ENCODE assay signal across 15 mouse cellular contexts in the genomic region with DNA sequence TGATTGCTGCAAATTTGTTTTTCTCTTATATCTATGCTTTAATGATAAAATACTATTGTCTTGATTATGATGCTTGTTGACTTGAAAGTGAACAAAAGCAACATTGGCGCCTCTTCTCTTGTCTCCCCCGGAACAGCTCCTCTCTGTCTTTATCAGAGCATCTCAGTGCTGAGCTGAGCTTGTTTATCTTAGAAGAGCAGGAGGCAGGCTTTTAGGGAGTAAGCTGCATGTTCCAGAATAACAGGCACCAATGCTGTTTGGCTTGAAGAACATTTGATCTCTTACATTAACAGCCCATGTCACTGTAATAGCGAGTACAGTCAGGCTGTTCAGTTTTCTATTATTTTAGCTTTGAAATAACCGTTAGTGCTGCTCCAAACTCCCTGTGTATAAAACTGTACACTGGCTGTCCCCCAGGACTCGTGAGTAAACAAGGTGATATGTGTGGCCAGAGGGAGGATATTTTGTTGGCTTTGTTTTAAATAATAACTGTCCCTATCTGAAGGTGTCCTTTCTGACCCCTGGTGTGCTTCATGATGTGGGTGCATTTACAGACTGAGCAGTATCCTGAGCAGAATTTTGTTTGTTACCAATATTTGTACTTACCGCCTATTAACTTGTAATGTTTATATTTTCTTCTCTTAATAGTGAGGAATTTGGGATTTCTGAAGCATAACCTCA.
DNase-seq lines count a peak whose midpoint lies in the region; ATAC-seq and TF ChIP-seq lines count a peak whose summit lies in the region.
"Had no signal": no experiment of that assay in that cellular context is flagged by ENCODE, and none has a peak within 500 bp of the region (broad histone marks: within the 10 kb centered on the region; RNA-seq: fewer than 3 reads in every experiment).

No protein-coding gene starts in this region.

- ATAC-seq in hindbrain, embryonic 13.5 days (ENCODE audit: low FRiP score) = no peak
- no peak for ATAC-seq in hindbrain, embryonic 16.5 days
- peak; percentile 98 for ATAC-seq in liver, embryonic 11.5 days (replicated peaks; ENCODE audit: low FRiP score)
- no peak for ATAC-seq in kidney, embryonic 16.5 days (ENCODE audit: low FRiP score, low TSS enrichment)
- ATAC-seq: midbrain, embryonic 15.5 days had no signal

- 61% methylated on average over 6 of the region's 6 CpGs for WGBS in hindbrain, embryonic 13.5 days
- 65% methylated on average over 6 of the region's 6 CpGs for WGBS in hindbrain, embryonic 16.5 days
- WGBS in liver, embryonic 11.5 days = 31% methylated on average over 6 of the region's 6 CpGs
- 35% methylated on average over 6 of the region's 6 CpGs for WGBS in kidney, embryonic 16.5 days

- TF ChIP-seq POLR2A in MEL (IDR thresholded peaks at IDR 0.05; ENCODE audit: control insufficient read depth in 1 of 2, insufficient read depth in 1 of 2, low read depth in 1 of 2, low read length in 2 of 2, poor library complexity in 1 of 2) = no peak
- TF ChIP-seq POLR2A in brain, embryonic 14.5 days (IDR thresholded peaks at IDR 0.05; ENCODE audit: borderline replicate concordance, extremely low read depth, insufficient read depth, insufficient read length, poor library complexity, severe bottlenecking) = no peak

- 0 out of 2 replicates have a peak overlapping the region, but pooled peaks have one; percentile 13 for H3K9ac ChIP-seq in hindbrain, embryonic 13.5 days
- no peak overlapping the region for H3K9ac ChIP-seq in hindbrain, embryonic 16.5 days (ENCODE audit: low read depth, low read length)
- peak overlapping the region; percentile 59 for H3K9ac ChIP-seq in MEL (ENCODE audit: control insufficient read depth, low read depth, low read length, poor library complexity, severe bottlenecking)
- H3K9ac ChIP-seq in liver, embryonic 11.5 days (ENCODE audit: low read depth, low read length) = peak overlapping the region; percentile 62
- no peak overlapping the region for H3K9ac ChIP-seq in kidney, embryonic 16.5 days (replicated peaks; ENCODE audit: low read length)
- H3K9ac ChIP-seq: embryonic facial prominence, embryonic 12.5 days; lung, embryonic 15.5 days; midbrain, embryonic 15.5 days had no signal

- peak overlapping the region; percentile 66; the same call in 1 of the 2 replicates for H3K27ac ChIP-seq in hindbrain, embryonic 13.5 days
- H3K27ac ChIP-seq in hindbrain, embryonic 16.5 days (ENCODE audit: low read depth, low read length) = no peak overlapping the region
- peak overlapping the region; percentile 96 for H3K27ac ChIP-seq in MEL (ENCODE audit: control insufficient read depth, low read depth, low read length)
- peak overlapping the region; percentile 94 for H3K27ac ChIP-seq in liver, embryonic 11.5 days (ENCODE audit: low read depth, low read length)
- H3K27ac ChIP-seq in kidney, embryonic 16.5 days (ENCODE audit: low read length) = no peak overlapping the region
- H3K27ac ChIP-seq: embryonic facial prominence, embryonic 12.5 days; lung, embryonic 15.5 days had no signal

- H3K36me3 ChIP-seq in hindbrain, embryonic 13.5 days = no peaks in the 10 kb centered on the region
- H3K36me3 ChIP-seq in hindbrain, embryonic 16.5 days (ENCODE audit: control insufficient read depth, insufficient read depth, low read length) = no peaks in the 10 kb centered on the region
- H3K36me3 ChIP-seq in MEL (ENCODE audit: control insufficient read depth in 1 of 2, insufficient read depth in 2 of 2, low read length in 2 of 2) = peaks cover 0 to 34% of the 10 kb centered on the region in 2 experiments; a peak in 2 of 4 replicates
- no peaks in the 10 kb centered on the region for H3K36me3 ChIP-seq in liver, embryonic 11.5 days (ENCODE audit: control insufficient read depth, insufficient read depth, low read length)
- H3K36me3 ChIP-seq in kidney, embryonic 16.5 days (ENCODE audit: insufficient read depth, low read length) = no peaks in the 10 kb centered on the region
- H3K36me3 ChIP-seq: embryonic facial prominence, embryonic 12.5 days; lung, embryonic 15.5 days; midbrain, embryonic 15.5 days had no signal

- peaks cover 41% of the 10 kb centered on the region for H3K4me1 ChIP-seq in hindbrain, embryonic 13.5 days (replicated peaks)
- peaks cover 20% of the 10 kb centered on the region for H3K4me1 ChIP-seq in hindbrain, embryonic 16.5 days (ENCODE audit: control insufficient read depth, insufficient read depth, low read depth, low read length)
- peaks cover 14 to 36% of the 10 kb centered on the region in 2 experiments for H3K4me1 ChIP-seq in MEL (ENCODE audit: control insufficient read depth in 1 of 2, insufficient read depth in 2 of 2, low read length in 2 of 2)
- peaks cover 28% of the 10 kb centered on the region for H3K4me1 ChIP-seq in liver, embryonic 11.5 days (replicated peaks; ENCODE audit: control insufficient read depth, insufficient read depth, low read length)
- H3K4me1 ChIP-seq in kidney, embryonic 16.5 days (ENCODE audit: insufficient read depth, low read length) = 0 out of 2 replicates have a peak, but pooled peaks cover 4% of the 10 kb centered on the region

- no peak overlapping the region for H3K4me2 ChIP-seq in hindbrain, embryonic 13.5 days
- H3K4me2 ChIP-seq in hindbrain, embryonic 16.5 days (ENCODE audit: low read length) = no peak overlapping the region
- peak overlapping the region; percentile 64 for H3K4me2 ChIP-seq in liver, embryonic 11.5 days
- no peak overlapping the region for H3K4me2 ChIP-seq in kidney, embryonic 16.5 days (replicated peaks; ENCODE audit: low read depth, low read length)
- H3K4me2 ChIP-seq: embryonic facial prominence, embryonic 12.5 days; lung, embryonic 15.5 days; midbrain, embryonic 15.5 days had no signal

- peaks cover 4% of the 10 kb centered on the region; the same call in 1 of the 2 replicates for H3K27me3 ChIP-seq in hindbrain, embryonic 13.5 days
- no peaks in the 10 kb centered on the region for H3K27me3 ChIP-seq in hindbrain, embryonic 16.5 days (replicated peaks; ENCODE audit: control insufficient read depth, insufficient read depth, low read length)
- H3K27me3 ChIP-seq in MEL (ENCODE audit: control insufficient read depth in 1 of 2, insufficient read depth in 2 of 2, low read length in 2 of 2) = no peaks in the 10 kb centered on the region
- H3K27me3 ChIP-seq in liver, embryonic 11.5 days (replicated peaks; ENCODE audit: control insufficient read depth, insufficient read depth, low read length) = no peaks in the 10 kb centered on the region
- H3K27me3 ChIP-seq in kidney, embryonic 16.5 days (ENCODE audit: insufficient read depth, low read length) = no peaks in the 10 kb centered on the region
- H3K27me3 ChIP-seq: embryonic facial prominence, embryonic 12.5 days; lung, embryonic 15.5 days; midbrain, embryonic 15.5 days had no signal

- peak; percentile 95 to 97 for TF ChIP-seq EP300 in MEL (IDR thresholded peaks at IDR 0.05; ENCODE audit: low read depth in 1 of 2, low read length in 2 of 2)

- peak; percentile 89 for DNase-seq in MEL (ENCODE audit: low read depth, low spot score)
- DNase-seq in brain, embryonic 14.5 days (ENCODE audit: low read depth) = peak; percentile 51
- no peak for DNase-seq in liver, embryonic 11.5 days (ENCODE audit: low spot score)
- no peak for DNase-seq in T-cell, adult 2 months (ENCODE audit: low spot score)
- no peak for DNase-seq in right cerebral cortex, postnatal 25 days
- DNase-seq: cerebellum, adult 18-20 months; gastrocnemius, postnatal 14 days; kidney, adult 2 months; thymus, postnatal 25 days had no signal

- TF ChIP-seq CTCF in MEL (IDR thresholded peaks at IDR 0.05 in 2 of 3, conservative IDR thresholded peaks at IDR 0.05 in 1 of 3; ENCODE audit: control insufficient read depth in 1 of 3, insufficient read depth in 1 of 3, low read depth in 2 of 3, low read length in 3 of 3, poor library complexity in 1 of 3, severe bottlenecking in 1 of 3) = no peak
- TF ChIP-seq CTCF in brain, embryonic 14.5 days (IDR thresholded peaks at IDR 0.05; ENCODE audit: borderline replicate concordance, extremely low read depth, insufficient read depth, insufficient read length) = no peak

- no peak for TF ChIP-seq RAD21 in MEL (IDR thresholded peaks at IDR 0.05; ENCODE audit: low read depth, low read length)

- no peaks in the 10 kb centered on the region for H3K79me2 ChIP-seq in MEL (ENCODE audit: control insufficient read depth, insufficient read depth, low read length, poor library complexity)

- H3K9me3 ChIP-seq in hindbrain, embryonic 13.5 days = no peaks in the 10 kb centered on the region
- H3K9me3 ChIP-seq in hindbrain, embryonic 16.5 days (ENCODE audit: control insufficient read depth, low read length) = no peaks in the 10 kb centered on the region
- no peaks in the 10 kb centered on the region for H3K9me3 ChIP-seq in MEL (replicated peaks; ENCODE audit: insufficient read depth, low read length)
- no peaks in the 10 kb centered on the region for H3K9me3 ChIP-seq in liver, embryonic 11.5 days (ENCODE audit: control insufficient read depth, low read length)
- H3K9me3 ChIP-seq in kidney, embryonic 16.5 days (ENCODE audit: low read length) = no peaks in the 10 kb centered on the region
- H3K9me3 ChIP-seq: embryonic facial prominence, embryonic 12.5 days; lung, embryonic 15.5 days; midbrain, embryonic 15.5 days had no signal

- no peak overlapping the region for H3K4me3 ChIP-seq in hindbrain, embryonic 13.5 days
- no peak overlapping the region for H3K4me3 ChIP-seq in hindbrain, embryonic 16.5 days (ENCODE audit: low read length)
- H3K4me3 ChIP-seq in MEL (ENCODE audit: control insufficient read depth in 1 of 2, insufficient read depth in 1 of 2, low read depth in 2 of 2, low read length in 2 of 2) = peak overlapping the region; percentile 21 to 48
- H3K4me3 ChIP-seq in liver, embryonic 11.5 days (ENCODE audit: low read depth, low read length) = peak overlapping the region; percentile 41
- H3K4me3 ChIP-seq in kidney, embryonic 16.5 days (ENCODE audit: low read length) = no peak overlapping the region
- H3K4me3 ChIP-seq: embryonic facial prominence, embryonic 12.5 days; lung, embryonic 15.5 days; midbrain, embryonic 15.5 days had no signal

TF ChIP-seq in MEL, 35 proteins besides CTCF, POLR2A, EP300 and RAD21 (continues in another document):
- no peak for TF ChIP-seq POLR2AphosphoS5 (IDR thresholded peaks at IDR 0.05; ENCODE audit: borderline replicate concordance, low read depth, low read length)
- 0 out of 2 replicates have a peak, but pooled peaks have one; percentile 57 for TF ChIP-seq MAX (IDR thresholded peaks at IDR 0.05; ENCODE audit: low read length)
- peak; percentile 12; the same call in 1 of the 2 replicates for TF ChIP-seq NRF1 (IDR thresholded peaks at IDR 0.05; ENCODE audit: insufficient read depth, low read depth, low read length, poor library complexity, severe bottlenecking)
- peak; percentile 56; the same call in 1 of the 2 replicates for TF ChIP-seq MYC (IDR thresholded peaks at IDR 0.05; ENCODE audit: low read depth, low read length)
- no peak for TF ChIP-seq KAT2A (conservative IDR thresholded peaks at IDR 0.05; ENCODE audit: low read depth, low read length)
- no peak for TF ChIP-seq POLR2AphosphoS2 (IDR thresholded peaks at IDR 0.05; ENCODE audit: low read length)
- TF ChIP-seq UBTF (IDR thresholded peaks at IDR 0.05; ENCODE audit: borderline replicate concordance, insufficient read depth, low read depth, low read length) = no peak
- no peak for TF ChIP-seq ZC3H11A (IDR thresholded peaks at IDR 0.05; ENCODE audit: low read depth, low read length)
- peak; percentile 89 for TF ChIP-seq SIN3A (IDR thresholded peaks at IDR 0.05; ENCODE audit: low read length)

Comparison
In these comparisons a context has a peak if more than half of its experiments do, and no peak if none do; other contexts are left out.
1. H3K27ac ChIP-seq: peak in hindbrain, embryonic 13.5 days (single experiment), MEL (single experiment) and liver, embryonic 11.5 days (single experiment); none in hindbrain, embryonic 16.5 days (single experiment) and kidney, embryonic 16.5 days (single experiment).
2. H3K9ac ChIP-seq: peak in hindbrain, embryonic 13.5 days (single experiment), MEL (single experiment) and liver, embryonic 11.5 days (single experiment); none in hindbrain, embryonic 16.5 days (single experiment) and kidney, embryonic 16.5 days (single experiment).
3. H3K4me3 ChIP-seq: peak in MEL (2 of 2) and liver, embryonic 11.5 days (single experiment); none in hindbrain, embryonic 13.5 days (single experiment), hindbrain, embryonic 16.5 days (single experiment) and kidney, embryonic 16.5 days (single experiment).
4. DNase-seq: peak in MEL (single experiment) and brain, embryonic 14.5 days (single experiment); none in liver, embryonic 11.5 days (single experiment), T-cell, adult 2 months (single experiment) and right cerebral cortex, postnatal 25 days (single experiment).